Mouse (Mus musculus) midbrain, embryonic 13.5 days (tissue): Measurements from ENCODE around the gene Ostm1. TPM values are rescaled to one million over a fixed set of nuclear protein-coding genes. Genes with fewer than 3 reads are reported as not detected.

ENCODE experiments used
- ATAC-seq: fragments of 200-750 bp; cut with Nextera tagmentation; 2 replicates; pipeline ENCODE4 v1.8.0; 2017; ENCODE audit warnings: mild to moderate bottlenecking, moderate TSS enrichment, moderate library complexity
- H3K27ac ChIP-seq: fragments of 300-500 bp; sonication (generic); 2 replicates; pipeline ENCODE4 v1.5.1; 2015; ENCODE audit warnings: inconsistent platforms, mild to moderate bottlenecking, moderate library complexity
- H3K27me3 ChIP-seq: fragments of 300-500 bp; sonication (generic); 2 replicates; pipeline ENCODE4 v1.6.1; 2015; ENCODE audit warnings: mild to moderate bottlenecking, inconsistent platforms
- H3K36me3 ChIP-seq: fragments of 300-500 bp; sonication (generic); 2 replicates; pipeline ENCODE4 v1.6.1; 2015; ENCODE audit warnings: mild to moderate bottlenecking, inconsistent platforms
- H3K4me1 ChIP-seq: fragments of 300-500 bp; sonication (generic); replicated peaks from 2 replicates; pipeline ENCODE4 v1.6.1; 2015; ENCODE audit warnings: inconsistent platforms
- H3K4me2 ChIP-seq: fragments of 300-500 bp; sonication (generic); replicated peaks from 2 replicates; pipeline ENCODE4 v1.6.1; 2015; ENCODE audit warnings: moderate library complexity, mild to moderate bottlenecking, inconsistent platforms
- H3K4me3 ChIP-seq: fragments of 300-500 bp; sonication (generic); replicated peaks from 2 replicates; pipeline ENCODE4 v1.5.1; 2015; ENCODE audit warnings: mild to moderate bottlenecking, inconsistent platforms
- H3K9ac ChIP-seq: fragments of 300-500 bp; sonication (generic); replicated peaks from 2 replicates; pipeline ENCODE4 v1.6.1; 2015; ENCODE audit warnings: mild to moderate bottlenecking, inconsistent platforms
- H3K9me3 ChIP-seq: fragments of 300-500 bp; sonication (generic); 2 replicates; pipeline ENCODE4 v1.6.1; 2016; ENCODE audit warnings: mild to moderate bottlenecking, inconsistent platforms
- WGBS: fragments of 180-500 bp; shearing (Covaris S2); methylation state at CpG from one replicate; pipeline ENCODE4 v1.1.7; 2015; 5-methylcytosine and 5-hydroxymethylcytosine counted together
- polyA plus RNA-seq: library from polyadenylated mRNA; unstranded; fragments of >200 nt; fragmentation: Nextera tagmentation; extraction: Ambion mirVana; gene quantifications from 2 replicates; pipeline ENCODE4 v1.2.1, GENCODE M21; 2015

Ostm1 gene
- polyA plus RNA-seq, 1 experiment from 2014 or later: 37.4 TPM

DNA sequence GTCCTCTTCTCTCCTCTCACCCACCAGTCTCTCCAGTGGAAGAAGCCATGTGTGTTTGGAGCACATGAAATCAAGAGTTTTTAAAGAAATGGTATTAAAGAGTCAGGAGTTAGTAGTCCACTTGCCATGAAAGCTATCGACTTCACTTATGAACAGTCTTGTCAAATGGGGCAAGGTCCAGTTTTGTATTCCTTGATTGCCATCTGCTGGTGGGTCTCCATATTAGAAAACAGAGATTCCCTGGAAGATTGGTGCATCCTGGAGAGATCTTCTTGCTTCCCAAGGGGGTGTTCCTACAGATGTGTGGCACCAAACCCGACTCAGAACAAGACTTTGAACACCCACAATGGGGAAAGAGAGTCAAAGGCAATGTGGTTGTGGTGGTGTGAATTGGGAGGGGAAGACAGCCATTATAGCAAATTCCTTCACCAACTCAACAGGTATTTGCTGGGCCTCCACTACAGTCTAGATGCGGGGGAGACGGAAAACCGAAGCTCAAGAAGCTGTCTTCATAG, 151.0 kb downstream of the Ostm1 start:
- H3K36me3 ChIP-seq: no peaks in the 10 kb centered on the region
- 62% methylated on average over 5 of the region's 5 CpGs for WGBS
- no peak for ATAC-seq

DNA sequence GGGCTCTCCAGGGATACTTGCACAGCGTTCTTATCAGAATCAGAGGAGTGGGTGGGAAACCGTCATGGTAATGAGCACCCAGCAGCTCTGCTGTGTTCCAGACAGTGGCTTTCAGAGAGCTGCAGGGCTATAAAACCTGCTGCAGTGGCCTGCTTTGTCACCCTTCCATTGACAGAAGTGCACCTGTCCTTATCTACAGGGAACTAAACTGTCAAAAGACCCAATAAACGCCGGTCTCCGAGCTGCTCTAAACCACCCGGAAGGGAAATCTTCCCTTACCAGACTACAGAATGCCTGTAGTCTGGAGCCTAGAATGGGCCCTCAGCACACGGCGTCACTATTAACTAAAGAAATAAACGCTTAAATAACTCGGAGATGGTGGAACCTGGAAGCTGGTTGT, 168.2 kb downstream of the Ostm1 start:
- H3K27me3 ChIP-seq: no peaks in the 10 kb centered on the region

More for the DNA sequence above, 151.0 kb downstream of the Ostm1 start:
- Histone ChIP-seq H3K4me2 (no peak overlapping the region), H3K9me3 (no peaks in the 10 kb centered on the region), H3K27me3 (no peaks in the 10 kb centered on the region), H3K9ac (no peak overlapping the region), H3K4me1 (no peaks in the 10 kb centered on the region), H3K27ac (no peak overlapping the region), H3K4me3 (no peak overlapping the region)

More for the DNA sequence above, 168.2 kb downstream of the Ostm1 start:
- Histone ChIP-seq H3K4me1 (no peaks in the 10 kb centered on the region), H3K36me3 (no peaks in the 10 kb centered on the region), H3K27ac (no peak overlapping the region), H3K4me2 (no peak overlapping the region), H3K9me3 (no peaks in the 10 kb centered on the region), H3K4me3 (no peak overlapping the region), H3K9ac (no peak overlapping the region)
- 84% methylated on average over 10 of the region's 10 CpGs for WGBS
- no peak for ATAC-seq

Other genes with a start within 250 kb of the Ostm1 start
- gene Afg1l, start 105.3 kb upstream of the Ostm1 start, polyA plus RNA-seq: 4.6 and 4.8 TPM in 2 replicates
- gene Snx3, start 81.8 kb upstream of the Ostm1 start, polyA plus RNA-seq: 220 and 236 TPM in 2 replicates
- gene Nr2e1, start 190 bp upstream of the Ostm1 start, polyA plus RNA-seq: 14.8 and 16.9 TPM in 2 replicates
- 26.3 and 26.4 TPM in 2 replicates for gene Sec63, start 177.7 kb downstream of the Ostm1 start, polyA plus RNA-seq